Mouse (Mus musculus): ENCODE measurements around the gene Cited1.

Cited1 gene

DNA sequence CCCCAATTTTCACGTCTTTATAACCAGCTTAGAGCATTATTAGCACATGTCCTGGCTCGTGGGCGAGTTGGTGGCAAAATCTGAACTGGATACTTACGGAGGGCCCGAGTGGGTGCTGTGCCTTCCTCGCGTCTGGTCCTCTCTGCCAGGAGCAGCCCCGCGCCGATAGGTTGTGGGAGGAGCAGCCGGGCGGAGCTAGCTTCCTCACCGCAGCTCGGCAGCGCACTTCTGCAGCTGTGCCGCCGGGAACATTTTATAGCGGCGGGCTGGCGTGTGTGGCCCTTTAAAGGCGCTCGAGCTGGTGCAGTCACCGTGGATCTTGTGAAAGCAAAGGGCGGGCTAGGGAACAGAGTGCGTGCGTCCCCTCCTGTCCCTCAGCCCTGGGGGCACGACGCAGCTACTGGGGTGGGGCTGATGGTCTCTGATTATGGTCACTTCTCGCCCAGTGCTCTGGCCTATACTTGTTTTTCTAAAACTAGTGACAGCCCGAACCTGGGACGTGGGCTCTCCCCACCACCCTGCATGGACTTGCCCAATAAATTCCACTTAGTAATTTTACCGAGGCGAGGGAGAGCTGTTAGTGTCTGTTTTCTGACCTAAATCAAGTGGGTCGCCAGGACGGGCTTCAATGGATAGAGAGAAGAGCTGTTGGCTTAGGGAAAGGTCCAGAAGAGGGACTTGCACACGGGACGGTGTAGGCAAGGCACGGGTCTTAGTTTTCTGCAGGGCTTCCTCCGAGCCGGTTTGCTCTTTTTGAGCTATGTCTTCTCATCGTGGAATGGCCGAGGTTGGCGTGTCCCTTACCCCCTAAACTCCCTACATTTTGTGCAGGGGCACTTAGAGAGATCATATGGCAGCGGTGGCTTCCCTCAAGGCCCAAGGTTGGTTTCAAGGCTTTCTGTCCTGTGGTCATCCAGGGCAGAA is at the start of gene Cited1:
Gene Cited1, minus strand, starts transcription at position 245 of the 924 bp plus-strand sequence.
- no peak for DNase-seq (ENCODE audit: low read depth, low spot score)

DNA sequence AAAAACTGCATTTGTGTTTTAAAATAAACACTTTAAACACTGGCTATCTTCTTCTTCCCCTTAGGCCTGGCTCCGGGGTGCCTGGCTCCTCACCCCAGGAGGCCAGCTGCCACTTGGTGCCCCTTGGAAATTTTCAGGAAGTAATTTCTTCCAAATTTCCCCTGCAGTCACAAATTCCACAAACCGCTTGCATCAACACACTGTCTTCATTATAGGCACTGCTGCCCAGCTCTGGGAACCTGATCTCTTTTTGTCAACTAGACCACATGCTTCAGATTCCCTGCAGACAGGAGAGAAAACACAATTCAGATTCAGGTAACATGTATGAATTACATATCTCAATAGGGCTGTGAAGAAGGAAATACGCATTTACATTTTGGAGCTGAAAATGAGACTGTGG is 32.9 kb upstream of the Cited1 start:
- no peak for DNase-seq (ENCODE audit: low read depth, low spot score)

DNA sequence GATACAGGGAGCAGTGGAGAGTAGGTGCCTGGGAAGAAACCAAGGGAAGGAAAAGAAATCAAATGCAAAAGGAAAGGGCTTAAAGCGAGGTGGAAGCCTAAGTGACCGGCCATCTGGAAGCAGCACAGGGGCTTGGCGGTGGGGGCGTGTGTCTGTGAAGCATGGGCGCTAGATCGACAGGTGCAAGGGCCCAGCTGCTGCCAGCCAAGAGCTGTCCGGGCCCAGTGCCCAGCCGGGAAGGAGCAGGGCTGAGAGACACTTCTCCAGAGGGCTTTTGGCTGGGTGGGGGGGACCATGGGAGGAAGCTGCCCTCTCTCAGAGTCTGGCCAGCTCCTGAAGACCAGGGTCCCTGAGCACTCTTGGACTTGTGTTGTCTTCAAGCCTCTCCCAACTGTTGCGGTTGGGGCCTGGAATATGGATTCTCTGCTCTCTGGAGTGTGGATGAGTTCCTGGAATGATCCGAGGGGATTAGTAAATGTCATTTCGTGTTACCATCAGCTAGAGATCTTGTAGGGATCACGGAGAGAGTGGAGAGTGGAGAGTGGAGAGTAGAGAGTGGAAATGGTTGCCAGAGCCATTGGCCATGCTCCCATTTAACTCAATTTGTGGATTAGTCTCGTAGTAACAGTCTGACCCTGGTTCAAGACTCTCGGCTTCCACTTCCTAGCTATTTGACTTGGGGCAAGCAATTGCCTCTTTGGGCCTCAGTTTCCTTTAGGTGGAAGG is 10.8 kb upstream of the Cited1 start:
- no peak for DNase-seq (ENCODE audit: low read depth, low spot score)

DNA sequence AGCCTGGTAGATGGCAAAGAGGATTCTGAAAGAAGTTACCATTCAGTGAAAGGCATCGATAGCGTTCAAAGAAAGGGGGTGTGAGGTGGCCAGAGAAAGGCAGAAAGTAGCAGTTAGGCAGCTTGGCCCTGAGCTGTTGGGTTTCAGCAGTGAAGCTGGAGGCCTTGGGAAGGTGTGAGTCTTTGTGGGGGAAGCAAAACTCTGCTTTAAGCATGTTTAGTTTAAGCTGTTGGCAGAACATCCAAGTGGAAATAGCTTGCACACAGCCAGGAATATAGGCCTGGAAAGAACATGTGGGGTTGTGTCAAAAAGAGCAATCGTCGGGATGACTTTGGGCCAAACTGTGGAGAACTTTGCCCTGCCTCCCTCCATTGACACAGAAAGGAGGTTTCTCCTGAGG is 7.8 kb upstream of the Cited1 start:
- no peak for DNase-seq (ENCODE audit: low read depth, low spot score)

DNA sequence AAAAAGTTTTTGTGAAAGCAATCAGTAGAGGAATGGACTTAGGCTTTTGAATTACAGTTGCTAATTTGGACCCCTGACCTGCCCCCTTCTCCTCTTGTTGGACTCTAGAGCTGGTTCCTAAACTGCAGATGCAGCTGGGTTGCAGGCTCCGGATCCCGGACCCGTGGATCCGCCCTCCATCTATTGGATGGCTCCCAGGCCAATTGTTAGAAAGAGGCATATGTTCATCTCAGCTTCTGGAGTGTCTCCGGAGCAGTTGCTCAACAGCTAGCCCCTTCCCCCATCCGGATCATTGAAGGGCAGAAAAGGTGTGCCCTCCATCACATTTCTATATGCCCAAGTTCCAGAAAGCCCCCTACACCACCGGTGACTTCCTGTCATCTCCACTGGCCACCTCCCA is 1.9 kb upstream of the Cited1 start:
- DNase-seq (ENCODE audit: low read depth, low spot score): no peak

DNA sequence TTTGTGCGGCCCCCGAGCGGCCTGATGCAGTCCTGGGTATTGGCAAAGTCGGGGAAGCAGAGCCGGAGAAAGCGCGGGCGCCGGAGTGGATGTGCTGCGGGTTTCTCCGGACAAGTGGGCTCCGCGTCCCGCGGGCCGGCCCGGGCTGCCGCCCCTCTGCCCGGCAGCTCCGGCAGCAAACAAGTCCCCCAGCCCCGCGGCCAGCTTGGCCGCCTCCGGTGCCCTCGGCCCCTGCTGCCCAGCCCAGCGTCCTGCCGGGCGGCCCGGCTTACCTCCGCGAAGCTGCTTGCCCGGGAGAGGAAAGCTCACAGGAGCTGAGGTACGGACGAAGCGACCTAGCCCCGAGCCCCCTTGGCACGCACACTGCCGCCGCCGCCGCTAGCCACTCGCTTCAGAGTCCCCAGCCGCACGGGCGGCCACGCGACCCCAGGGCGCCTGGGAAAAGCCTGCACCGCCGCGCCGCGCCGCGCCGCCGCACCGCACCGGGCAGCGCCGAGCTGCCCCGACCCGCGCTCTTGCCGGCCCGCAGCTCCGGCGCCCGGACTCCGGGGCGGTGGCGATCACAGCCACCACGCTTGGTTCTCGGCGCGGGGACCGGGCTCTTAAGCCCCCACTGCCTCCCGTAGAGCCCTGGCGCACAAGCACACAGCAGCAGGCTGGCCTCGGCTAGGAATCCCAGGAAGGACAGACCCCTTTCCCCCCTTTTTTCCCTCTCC is 602 bp downstream of the Cited1 start:
- DNase-seq (ENCODE audit: low read depth, low spot score): no peak

DNA sequence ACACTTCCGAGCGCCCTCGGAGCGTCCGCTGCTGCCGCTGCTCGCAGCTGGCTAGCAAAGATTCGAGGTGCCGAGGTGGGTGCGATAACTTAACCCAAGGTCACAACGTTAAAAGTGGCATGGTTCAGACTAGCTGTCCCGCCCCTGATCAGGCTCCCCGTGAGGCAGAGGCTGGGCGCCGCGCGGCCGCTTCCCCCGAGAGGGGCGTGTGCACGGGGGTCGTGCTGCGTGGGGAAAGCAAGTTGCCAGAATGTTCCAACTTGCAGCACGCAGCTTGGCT is 1.1 kb downstream of the Cited1 start:
- no peak for DNase-seq (ENCODE audit: low read depth, low spot score)

DNA sequence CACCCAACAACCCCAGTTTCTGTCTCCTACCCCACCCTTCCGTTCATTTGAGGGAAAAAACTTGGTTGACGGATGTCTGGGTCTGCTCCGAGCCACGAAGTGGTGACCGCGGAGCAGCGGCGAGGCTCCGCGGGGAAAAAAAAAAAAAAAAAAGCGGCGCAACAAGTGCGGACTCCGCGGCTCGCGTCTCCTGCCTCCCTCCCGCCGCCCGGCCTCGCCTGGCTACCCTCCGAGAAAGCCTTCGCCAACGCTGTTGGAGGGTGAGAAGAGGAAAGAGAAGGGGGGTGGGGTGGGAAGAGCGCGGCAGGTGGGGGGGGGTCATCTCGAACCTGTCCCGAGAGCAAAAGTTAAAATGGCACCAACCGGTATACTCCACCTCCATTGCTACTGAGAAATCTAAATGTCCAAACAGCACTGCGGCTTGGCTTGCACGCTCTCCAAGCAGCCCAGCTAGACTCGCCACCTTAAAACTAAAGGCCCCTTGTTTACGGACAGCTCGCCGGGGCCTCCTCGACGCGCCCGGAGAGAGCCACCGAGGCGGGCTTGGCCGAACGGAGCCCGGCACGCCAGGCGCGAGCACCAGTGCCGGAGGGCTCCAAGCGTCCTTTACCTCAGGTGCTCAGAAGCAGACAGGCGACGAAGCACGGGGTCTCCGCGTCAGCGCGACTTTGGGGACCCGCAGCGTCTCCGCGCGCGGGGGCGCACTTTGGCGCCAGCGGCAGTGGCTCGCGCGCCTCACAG is 1.7 kb downstream of the Cited1 start:
- no peak for DNase-seq (ENCODE audit: low read depth, low spot score)

DNA sequence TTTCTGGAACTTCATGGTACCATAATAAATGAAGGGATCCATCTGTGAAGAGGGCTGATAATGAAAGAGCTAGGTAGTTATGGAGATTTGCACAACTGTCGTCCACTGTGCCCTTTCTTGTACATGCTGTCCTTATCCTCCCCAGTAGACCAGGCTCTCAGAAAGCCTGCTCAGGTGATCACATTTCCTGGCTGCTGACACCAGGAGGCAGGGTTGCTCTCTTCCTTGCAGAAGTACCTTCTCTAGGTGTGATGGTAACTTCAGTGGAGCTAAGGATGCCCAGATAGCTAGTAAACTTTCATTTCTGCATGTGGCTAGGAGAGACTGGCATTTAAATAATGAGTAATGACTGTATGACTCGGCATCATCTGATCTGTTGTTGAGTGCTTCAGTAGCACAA is 7.6 kb downstream of the Cited1 start:
- DNase-seq (ENCODE audit: low read depth, low spot score): no peak

DNA sequence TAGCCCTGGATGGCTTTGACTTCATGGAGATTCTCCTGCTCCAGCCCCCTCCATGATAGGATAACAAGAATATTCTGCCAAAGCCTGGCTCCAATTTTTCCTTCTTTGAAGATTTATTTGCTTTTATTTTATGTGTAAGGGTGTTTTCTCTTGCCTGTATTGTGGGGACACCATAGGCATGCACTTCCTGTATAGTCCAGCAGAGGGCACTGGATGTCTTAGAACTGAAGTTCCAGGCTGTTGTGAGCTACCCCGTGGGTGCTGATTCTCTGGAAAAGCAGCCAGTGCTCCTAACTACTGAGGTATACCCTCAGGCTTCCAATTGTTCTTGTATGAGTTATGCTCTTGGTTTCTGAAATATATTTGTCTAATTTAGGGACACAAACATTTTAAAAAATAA is 32.9 kb downstream of the Cited1 start:
- peak; percentile 29 for DNase-seq (ENCODE audit: low read depth, low spot score)

DNA sequence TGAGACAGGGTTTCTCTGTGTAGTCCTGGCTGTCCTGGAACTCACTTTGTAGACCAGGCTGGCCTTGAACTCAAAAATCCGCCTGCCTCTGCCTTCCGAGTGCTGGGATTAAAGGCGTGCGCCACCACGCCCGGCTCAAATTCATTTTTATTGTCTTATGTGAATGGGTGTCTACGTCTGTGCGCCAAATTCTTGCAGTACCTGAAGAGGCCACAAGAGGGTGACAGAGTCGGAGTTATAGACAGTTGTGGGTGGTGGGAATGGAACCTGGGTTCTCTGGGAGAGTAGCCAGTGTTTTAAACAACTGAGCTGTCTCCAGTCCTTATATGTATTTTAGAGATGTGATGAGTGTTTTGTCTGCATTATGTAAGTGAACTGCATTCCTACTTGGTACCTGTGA is 36.6 kb downstream of the Cited1 start:
- peak; percentile 46 for DNase-seq (ENCODE audit: low read depth, low spot score)

Data from WW6 (cell line).